Mouse (Mus musculus) liver, embryonic 14.5 days (tissue): Measurements from ENCODE around the gene Frmd5.

ENCODE experiments used
- CTCF ChIP-seq: IDR thresholded peaks from 2 replicates; pipeline ENCODE4 v1.5.1; 2016; ENCODE audit warnings: antibody characterized with exemption, low read depth, control low read depth
- EP300 ChIP-seq: IDR thresholded peaks from 2 replicates; pipeline ENCODE4 v1.6.1; 2016; ENCODE audit warnings: antibody characterized with exemption, low read depth

DNA sequence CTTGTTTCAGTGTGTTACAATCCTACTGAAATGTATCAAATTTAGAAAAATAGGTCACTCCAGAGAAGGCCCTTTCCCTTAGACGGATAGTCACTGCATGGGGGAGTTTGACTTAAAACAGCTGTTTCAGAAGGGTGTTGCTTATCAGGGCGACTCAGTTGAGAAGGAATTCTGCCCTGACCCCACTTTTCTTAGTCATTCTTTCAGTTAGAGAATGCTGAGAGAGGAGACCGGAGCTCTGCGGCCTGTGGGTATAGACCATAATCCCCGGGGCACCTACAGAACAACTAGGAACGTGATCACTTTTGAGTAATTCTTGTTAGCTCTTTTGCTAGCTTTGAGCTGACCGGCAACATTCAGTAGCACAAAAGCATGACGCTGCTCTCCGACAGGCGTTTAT lies 178.6 kb downstream of the Frmd5 start:
- no peak for TF ChIP-seq CTCF
- no peak for TF ChIP-seq EP300
